Mouse (Mus musculus) cortical plate, adult 2 months (tissue): Measurements from ENCODE around the gene Mrpl38.

Experiments
- CTCF ChIP-seq: fragments of 200-500 bp; IDR thresholded peaks from 2 replicates; pipeline ENCODE4 v1.5.1; 2011; ENCODE audit warnings: mild to moderate bottlenecking, control low read depth, low read length; ENCODE audit not compliant: insufficient read depth; ENCODE audit errors: extremely low read depth
- POLR2A ChIP-seq: fragments of 200-500 bp; IDR thresholded peaks from 2 replicates; pipeline ENCODE4 v1.6.1; 2011; ENCODE audit warnings: mild to moderate bottlenecking, low read length, control low read depth; ENCODE audit not compliant: insufficient read depth; ENCODE audit errors: extremely low read depth

- TF ChIP-seq CTCF (no peak), POLR2A (no peak)
Measured at GRCm38 (mm10) chr11:116110131-116110530, 28.5 kb downstream of the Mrpl38 start.
